Mouse (Mus musculus) heart, embryonic 10.5 days (tissue): ENCODE results near the gene Gpatch2. TPM values are rescaled to one million over a fixed set of nuclear protein-coding genes. Genes with fewer than 3 reads are reported as not detected.

Experiments used
- DNase-seq: peaks from one replicate; pipeline ENCODE4 v3.0.0-alpha.2; 2017; ENCODE audit warnings: low spot score
- H3K27ac ChIP-seq: fragments of 300-500 bp; sonication (generic); 2 replicates; pipeline ENCODE4 v1.5.1; 2016; ENCODE audit warnings: mild to moderate bottlenecking
- H3K27me3 ChIP-seq: fragments of 300-500 bp; sonication (generic); 2 replicates; pipeline ENCODE4 v1.6.1; 2016; ENCODE audit warnings: mild to moderate bottlenecking; ENCODE audit not compliant: poor library complexity, insufficient read depth, severe bottlenecking
- H3K36me3 ChIP-seq: fragments of 300-500 bp; sonication (generic); 2 replicates; pipeline ENCODE4 v1.6.1; 2016; ENCODE audit warnings: mild to moderate bottlenecking, moderate library complexity
- H3K4me1 ChIP-seq: fragments of 300-500 bp; sonication (generic); 2 replicates; pipeline ENCODE4 v1.6.1; 2016; ENCODE audit warnings: mild to moderate bottlenecking
- H3K4me3 ChIP-seq: fragments of 300-500 bp; sonication (generic); 2 replicates; pipeline ENCODE4 v1.5.1; 2016; ENCODE audit warnings: mild to moderate bottlenecking, moderate library complexity
- H3K9me3 ChIP-seq: fragments of 300-500 bp; sonication (generic); 2 replicates; pipeline ENCODE4 v1.6.1; 2016; ENCODE audit warnings: mild to moderate bottlenecking, moderate library complexity
- WGBS: fragments of 180-500 bp; shearing (Covaris S2); methylation state at CpG from one replicate; pipeline ENCODE4 v1.1.7; 2016; 5-methylcytosine and 5-hydroxymethylcytosine counted together
- polyA plus RNA-seq: library from polyadenylated mRNA; unstranded; fragments of >200 nt; fragmentation: Nextera tagmentation; extraction: Ambion mirVana; gene quantifications from 2 replicates; pipeline ENCODE4 v1.2.1, GENCODE M21; 2016

Gene Gpatch2
- polyA plus RNA-seq, 1 experiment from 2014 or later: 21.5 TPM

DNA sequence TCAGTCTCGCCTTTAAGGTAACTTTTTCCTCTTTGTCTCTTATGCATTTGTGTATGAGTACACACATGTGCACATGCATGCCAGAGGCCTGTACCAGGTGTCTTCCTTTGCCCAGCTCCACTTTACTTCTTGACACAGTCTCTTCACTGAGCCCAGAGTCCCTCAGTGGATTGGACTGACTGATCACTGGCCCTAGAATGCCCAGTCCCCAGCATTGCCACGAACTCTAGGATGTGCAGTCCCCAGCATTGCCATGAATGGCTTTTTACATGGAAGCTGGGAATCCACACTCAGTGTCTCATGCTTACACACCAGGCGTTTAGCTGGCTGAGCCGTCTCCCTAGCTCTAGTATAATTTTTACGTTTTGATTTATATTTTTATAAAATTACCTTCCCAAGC is 147.2 kb downstream of the Gpatch2 start:
- no peak overlapping the region for H3K4me3 ChIP-seq
- no peaks in the 10 kb centered on the region for H3K27me3 ChIP-seq
- WGBS: 86% methylated on average over 5 of the region's 5 CpGs
- no peak overlapping the region for H3K27ac ChIP-seq
- no peaks in the 10 kb centered on the region for H3K9me3 ChIP-seq
- peak; percentile 56 for DNase-seq
- no peaks in the 10 kb centered on the region for H3K4me1 ChIP-seq
- H3K36me3 ChIP-seq: no peaks in the 10 kb centered on the region

DNA sequence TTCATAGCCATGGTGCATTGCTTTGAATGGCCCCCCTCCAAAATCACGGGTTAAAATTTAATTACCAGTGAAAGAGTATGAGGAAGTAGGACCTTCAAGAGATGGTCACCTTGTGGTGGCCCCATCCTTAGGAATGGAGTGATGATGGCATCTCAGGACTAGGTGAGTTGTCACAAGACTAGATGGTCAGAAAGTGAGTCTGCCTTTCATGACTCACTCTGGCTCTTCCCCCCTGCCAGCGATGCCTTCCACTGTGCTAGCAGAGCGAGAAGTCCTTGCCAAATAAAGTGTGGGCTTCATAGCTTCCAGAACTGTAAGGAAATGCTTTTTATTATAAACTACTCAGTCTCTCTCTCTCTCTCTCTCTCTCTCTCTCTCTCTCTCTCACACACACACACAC is 150.1 kb downstream of the Gpatch2 start:
- DNase-seq: peak; percentile 41
- 87% methylated on average over 3 of the region's 3 CpGs for WGBS

DNA sequence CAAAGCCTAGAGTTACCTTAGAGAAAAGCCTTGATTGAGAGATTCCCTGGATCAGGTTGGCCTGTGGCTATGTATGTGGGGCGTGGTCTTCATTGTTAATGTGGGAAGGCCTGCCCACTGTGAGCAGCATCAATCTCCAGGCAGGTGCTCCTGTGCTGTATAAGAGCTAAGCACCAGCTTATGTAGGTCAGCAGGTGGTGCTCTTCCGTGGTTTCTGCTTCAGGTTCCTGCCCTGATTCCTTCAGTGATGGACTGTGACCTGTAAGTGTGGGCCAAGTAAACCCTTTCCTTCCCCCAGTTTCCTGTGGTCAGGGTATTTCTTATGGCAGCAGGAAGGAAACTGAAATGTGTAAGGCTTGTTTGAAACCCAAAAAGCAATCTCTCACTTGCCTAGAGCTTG is 151.5 kb downstream of the Gpatch2 start:
- no peak overlapping the region for H3K27ac ChIP-seq
- no peaks in the 10 kb centered on the region for H3K9me3 ChIP-seq
- peak; percentile 47 for DNase-seq
- no peaks in the 10 kb centered on the region for H3K36me3 ChIP-seq
- WGBS: 48% methylated on average over 2 of the region's 2 CpGs
- H3K4me1 ChIP-seq: no peaks in the 10 kb centered on the region
- no peaks in the 10 kb centered on the region for H3K27me3 ChIP-seq
- H3K4me3 ChIP-seq: no peak overlapping the region

More for the DNA sequence above, 150.1 kb downstream of the Gpatch2 start:
- H3K4me3 ChIP-seq: no peak overlapping the region
- H3K36me3 ChIP-seq: no peaks in the 10 kb centered on the region
- no peaks in the 10 kb centered on the region for H3K4me1 ChIP-seq
- H3K9me3 ChIP-seq: no peaks in the 10 kb centered on the region
- no peak overlapping the region for H3K27ac ChIP-seq
- no peaks in the 10 kb centered on the region for H3K27me3 ChIP-seq

DNA sequence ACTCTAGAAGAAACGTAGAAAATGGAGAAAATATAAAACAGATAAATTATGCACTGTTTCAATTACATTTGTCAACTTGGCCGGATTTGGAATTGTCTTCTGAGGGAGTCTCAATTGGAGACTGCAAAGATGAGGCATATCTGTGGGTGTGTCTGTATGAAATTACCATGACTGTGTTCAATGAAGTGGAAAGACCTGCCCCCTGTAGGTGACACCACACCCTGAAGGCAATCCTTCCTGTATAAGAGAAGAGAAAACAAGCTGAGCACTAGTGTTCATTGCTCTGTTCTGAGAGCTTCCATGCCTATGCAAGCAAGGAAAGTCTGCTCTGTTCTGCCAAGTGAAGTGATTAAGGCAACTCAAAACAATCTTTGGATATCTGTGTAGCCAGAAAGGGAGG is 153.7 kb downstream of the Gpatch2 start:
- Histone ChIP-seq H3K9me3 (no peaks in the 10 kb centered on the region), H3K36me3 (no peaks in the 10 kb centered on the region), H3K4me1 (no peaks in the 10 kb centered on the region), H3K27ac (no peak overlapping the region), H3K4me3 (no peak overlapping the region), H3K27me3 (no peaks in the 10 kb centered on the region)
- 81% methylated on average over 2 of the region's 2 CpGs for WGBS
- no peak for DNase-seq

DNA sequence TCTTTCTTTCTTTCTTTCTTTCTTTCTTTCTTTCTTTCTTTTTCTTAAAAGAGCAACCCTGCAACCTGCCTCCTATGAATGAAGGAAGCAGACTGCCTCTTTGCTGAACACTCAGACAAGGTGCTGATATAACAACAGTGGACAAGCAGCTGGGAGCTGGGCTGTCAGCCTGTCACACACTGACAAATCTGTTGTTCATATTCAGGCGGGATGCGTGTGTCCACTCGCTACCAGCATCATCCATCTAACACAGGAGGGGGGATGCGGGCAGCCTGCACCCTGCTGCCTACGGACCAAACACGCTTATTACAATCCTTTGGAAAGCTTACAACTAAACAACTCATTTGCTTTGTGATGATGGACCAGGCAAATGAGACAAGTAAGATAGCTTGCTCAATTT is 158.2 kb downstream of the Gpatch2 start:
- WGBS: 82% methylated on average over 6 of the region's 6 CpGs
- no peak for DNase-seq
- Histone ChIP-seq H3K27me3 (no peaks in the 10 kb centered on the region), H3K4me1 (peaks cover 18% of the 10 kb centered on the region), H3K36me3 (no peaks in the 10 kb centered on the region), H3K27ac (no peak overlapping the region), H3K9me3 (no peaks in the 10 kb centered on the region), H3K4me3 (no peak overlapping the region)

DNA sequence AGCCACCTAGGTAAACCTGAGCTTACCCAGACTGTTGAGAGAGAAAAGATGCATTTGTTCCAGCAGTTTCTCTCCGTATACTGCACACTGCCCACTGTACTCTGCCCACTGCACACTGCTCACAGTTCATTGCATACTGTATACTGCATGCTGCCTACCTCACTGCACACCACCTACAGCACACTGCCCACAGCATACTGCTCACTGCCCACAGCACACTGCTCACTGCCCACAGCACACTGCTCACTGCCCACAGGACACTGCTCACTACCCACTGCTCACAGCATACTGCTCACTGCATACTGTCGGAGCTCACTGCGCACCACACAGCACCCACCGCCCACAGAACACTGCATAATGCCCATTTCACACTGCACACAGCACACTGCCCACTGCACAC is 159.1 kb downstream of the Gpatch2 start:
- H3K27me3 ChIP-seq: no peaks in the 10 kb centered on the region
- 96% methylated on average over 4 of the region's 4 CpGs for WGBS
- no peak overlapping the region for H3K27ac ChIP-seq
- H3K36me3 ChIP-seq: no peaks in the 10 kb centered on the region
- H3K9me3 ChIP-seq: no peaks in the 10 kb centered on the region
- DNase-seq: no peak
- no peak overlapping the region for H3K4me3 ChIP-seq
- H3K4me1 ChIP-seq: peaks cover 25% of the 10 kb centered on the region

DNA sequence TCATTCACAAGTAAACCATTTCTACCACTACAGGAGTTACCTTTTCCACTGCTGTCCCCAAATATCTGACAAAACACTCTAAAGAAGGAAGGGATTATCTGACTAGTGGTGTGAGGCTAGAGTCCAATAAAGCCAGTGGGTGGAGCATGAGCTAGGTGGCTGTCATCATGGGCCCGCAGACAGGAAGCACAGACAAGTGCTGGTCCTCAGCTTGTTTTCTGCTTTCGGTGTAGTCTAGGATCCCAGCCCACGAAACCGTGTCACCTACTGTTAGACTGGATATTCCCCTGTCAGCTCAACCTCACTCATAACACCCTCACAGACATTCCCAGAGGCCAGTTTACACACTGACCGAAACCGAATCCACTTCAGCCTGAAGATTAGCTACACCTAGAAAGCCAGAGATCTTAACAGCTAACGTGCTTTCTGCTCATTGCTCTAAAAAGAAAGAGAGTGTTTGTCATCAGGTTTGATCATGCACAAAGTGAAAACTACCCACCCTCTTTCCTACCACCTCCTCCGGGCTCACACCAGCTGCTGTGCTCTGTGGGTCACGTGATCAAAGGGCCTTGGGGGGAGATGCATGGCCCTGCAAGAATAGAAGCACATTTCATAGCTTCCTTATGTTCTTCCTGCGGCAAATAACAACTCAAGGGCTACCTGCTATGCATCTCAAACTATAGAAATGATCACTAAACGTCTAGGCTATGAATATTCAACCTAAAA is 161.8 kb downstream of the Gpatch2 start:
- whole genome bisulfite sequencing: 67% methylated on average over 11 of the region's 11 CpGs
- Histone ChIP-seq H3K27ac (peak overlapping the region; percentile 22; the same call in 1 of the 2 replicates), H3K27me3 (no peaks in the 10 kb centered on the region), H3K36me3 (no peaks in the 10 kb centered on the region), H3K4me1 (peaks cover 25% of the 10 kb centered on the region), H3K9me3 (no peaks in the 10 kb centered on the region), H3K4me3 (no peak overlapping the region)
- no peak for DNase-seq

DNA sequence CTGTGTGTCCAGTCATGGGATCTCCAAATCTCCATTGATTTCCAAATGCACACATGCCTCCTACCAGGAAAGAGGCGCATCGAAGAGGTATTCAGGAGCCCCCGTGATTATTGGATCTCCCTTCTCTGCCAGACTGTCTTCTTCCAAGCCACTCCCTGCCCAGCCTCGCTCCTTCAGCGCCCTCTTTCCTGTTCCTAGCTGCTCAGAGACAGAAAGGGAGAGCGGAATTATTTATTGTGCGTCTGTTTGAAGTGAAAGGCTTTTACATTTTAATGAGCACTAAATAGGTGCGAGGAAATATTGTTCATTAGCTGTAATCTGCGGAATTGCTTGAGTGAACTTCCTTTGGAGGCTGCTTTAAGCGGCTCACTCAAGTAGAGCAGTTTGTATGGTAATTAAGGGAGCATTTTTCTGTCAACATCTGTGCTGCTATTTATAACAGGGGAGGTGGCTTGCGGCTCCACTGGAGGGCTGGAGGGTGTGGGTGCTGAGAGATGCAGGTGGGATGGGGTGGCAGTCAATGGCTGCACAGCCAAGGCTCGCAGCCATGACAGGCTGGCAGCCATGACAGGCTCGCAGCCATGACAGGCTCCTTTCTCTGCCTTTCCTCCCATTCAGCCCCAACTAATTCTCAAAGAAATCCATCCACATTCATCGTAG is 162.7 kb downstream of the Gpatch2 start:
- DNase-seq: no peak
- H3K4me3 ChIP-seq: no peak overlapping the region
- 73% methylated on average over 14 of the region's 14 CpGs for WGBS

DNA sequence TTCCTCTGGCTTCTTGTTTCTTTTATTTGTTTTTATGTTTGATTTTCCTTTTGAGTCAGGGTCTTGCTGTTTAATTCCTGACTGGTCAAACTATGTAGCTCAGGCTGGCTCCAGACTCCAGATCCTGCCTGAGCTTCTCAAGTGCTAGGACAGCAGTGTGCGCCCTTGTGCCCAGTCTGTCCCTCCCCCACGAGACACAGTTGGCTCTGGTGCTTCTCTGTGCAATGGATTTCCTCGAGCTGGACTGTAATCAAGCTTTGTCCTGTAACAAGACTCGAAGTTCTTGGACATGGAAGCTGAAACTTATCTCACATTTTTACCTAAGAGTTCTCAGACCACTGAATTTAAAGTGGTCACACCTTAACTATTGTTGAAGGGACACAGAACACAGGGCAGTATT is 174.2 kb downstream of the Gpatch2 start:
- no peaks in the 10 kb centered on the region for H3K36me3 ChIP-seq
- DNase-seq: no peak
- no peaks in the 10 kb centered on the region for H3K4me1 ChIP-seq
- 64% methylated on average over 4 of the region's 4 CpGs for WGBS
- no peak overlapping the region for H3K4me3 ChIP-seq
- no peaks in the 10 kb centered on the region for H3K27me3 ChIP-seq
- no peak overlapping the region for H3K27ac ChIP-seq
- H3K9me3 ChIP-seq: no peaks in the 10 kb centered on the region

More for the DNA sequence above, 162.7 kb downstream of the Gpatch2 start:
- Histone ChIP-seq H3K27ac (no peak overlapping the region), H3K36me3 (no peaks in the 10 kb centered on the region), H3K4me1 (peaks cover 25% of the 10 kb centered on the region), H3K27me3 (no peaks in the 10 kb centered on the region), H3K9me3 (no peaks in the 10 kb centered on the region)

DNA sequence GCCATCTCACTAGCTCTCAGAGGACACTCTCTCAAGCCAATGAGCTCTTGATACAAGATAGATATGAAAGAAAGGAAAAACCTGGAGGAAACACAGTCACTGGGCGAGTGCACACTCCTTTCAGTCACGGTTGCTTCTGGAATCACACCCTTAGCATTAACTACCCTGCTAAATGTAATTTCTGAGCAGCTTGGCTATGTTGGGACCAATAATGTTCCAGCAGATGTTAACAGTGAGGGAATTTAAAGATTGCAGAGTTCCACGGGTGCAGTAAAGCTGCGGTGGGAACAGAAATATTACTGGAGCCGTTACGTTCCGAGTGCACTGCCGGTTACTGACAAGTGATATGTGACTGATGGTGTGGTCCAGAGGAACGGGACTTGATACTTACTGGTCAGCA is 185.5 kb downstream of the Gpatch2 start:
- Histone ChIP-seq H3K4me3 (no peak overlapping the region), H3K4me1 (no peaks in the 10 kb centered on the region), H3K27me3 (no peaks in the 10 kb centered on the region), H3K36me3 (no peaks in the 10 kb centered on the region), H3K9me3 (no peaks in the 10 kb centered on the region), H3K27ac (no peak overlapping the region)
- DNase-seq: no peak
- 88% methylated on average over 9 of the region's 9 CpGs for WGBS

Other genes starting within 250 kb of the Gpatch2 start
- gene D1Pas1, start 248.1 kb upstream of the Gpatch2 start, polyA plus RNA-seq: 0.45 and 0.67 TPM in 2 replicates
- gene Spata17, start within 50 bp of the Gpatch2 start, polyA plus RNA-seq: 1.4 and 2.1 TPM in 2 replicates